8 mouse cellular contexts compared by ENCODE assay signal in the genomic region with DNA sequence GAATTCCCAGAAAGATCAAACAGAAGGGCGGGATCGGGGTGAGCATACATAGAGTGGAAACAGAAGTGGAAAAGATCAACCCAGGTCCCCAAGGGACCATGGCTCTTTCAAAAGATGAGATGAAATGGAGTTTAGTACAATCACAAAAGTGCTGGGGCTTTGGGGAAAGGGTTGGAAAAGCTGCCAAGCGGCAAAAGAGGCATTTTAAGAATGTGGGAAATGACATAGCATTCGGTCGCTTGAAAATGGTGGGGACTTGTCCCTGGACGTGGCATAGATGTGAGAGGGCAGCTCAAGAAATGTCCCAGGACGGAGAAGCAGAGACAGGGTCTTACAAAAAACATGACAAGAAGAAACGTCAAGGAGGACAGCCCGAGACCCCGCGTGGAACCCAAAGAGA. TPM values are rescaled to one million over a fixed set of nuclear protein-coding genes. Genes with fewer than 3 reads are reported as not detected.
DNase-seq lines count a peak whose midpoint lies in the region; ATAC-seq and TF ChIP-seq lines count a peak whose summit lies in the region.

No protein-coding gene starts in this region.

- H3K4me1 ChIP-seq in lung, embryonic 14.5 days (ENCODE audit: insufficient read depth) = no peaks in the 10 kb centered on the region
- peaks cover 28% of the 10 kb centered on the region for H3K4me1 ChIP-seq in embryonic facial prominence, embryonic 13.5 days
- H3K4me1 ChIP-seq in neural tube, embryonic 15.5 days = peaks cover 38% of the 10 kb centered on the region

- ATAC-seq in lung, embryonic 14.5 days (ENCODE audit: insufficient read depth) = no peak
- ATAC-seq in embryonic facial prominence, embryonic 13.5 days (ENCODE audit: insufficient number of reproducible peaks, insufficient read depth, low FRiP score, low TSS enrichment, low read depth) = no peak
- no peak for ATAC-seq in neural tube, embryonic 15.5 days (ENCODE audit: low FRiP score)

- H3K27me3 ChIP-seq in lung, embryonic 14.5 days (ENCODE audit: insufficient read depth, low read length) = no peaks in the 10 kb centered on the region
- H3K27me3 ChIP-seq in embryonic facial prominence, embryonic 13.5 days = no peaks in the 10 kb centered on the region
- H3K27me3 ChIP-seq in neural tube, embryonic 15.5 days (replicated peaks) = no peaks in the 10 kb centered on the region

- H3K36me3 ChIP-seq in lung, embryonic 14.5 days (ENCODE audit: insufficient read depth) = peaks cover 51% of the 10 kb centered on the region
- peaks cover 66% of the 10 kb centered on the region for H3K36me3 ChIP-seq in embryonic facial prominence, embryonic 13.5 days
- peaks cover 61% of the 10 kb centered on the region for H3K36me3 ChIP-seq in neural tube, embryonic 15.5 days

- DNase-seq in lung, embryonic 14.5 days = peak; percentile 54
- no peak for DNase-seq in lung, adult 18-20 months
- DNase-seq in kidney, postnatal 14 days = peak; percentile 32
- DNase-seq in layer of hippocampus, adult 9-11 months = no peak
- no peak for DNase-seq in left cerebral cortex, postnatal 10 days (ENCODE audit: extremely low spot score in 1 of 2, low spot score in 2 of 2)
- DNase-seq in gastrocnemius, postnatal 10 days = no peak

- peak overlapping the region; percentile 65 for H3K9ac ChIP-seq in lung, embryonic 14.5 days
- H3K9ac ChIP-seq in embryonic facial prominence, embryonic 13.5 days = peak overlapping the region; percentile 78
- peak overlapping the region; percentile 73 for H3K9ac ChIP-seq in neural tube, embryonic 15.5 days (replicated peaks)

- WGBS in lung, embryonic 14.5 days = 4% methylated on average over 11 of the region's 11 CpGs
- 4% methylated on average over 11 of the region's 11 CpGs for WGBS in embryonic facial prominence, embryonic 13.5 days
- WGBS in neural tube, embryonic 15.5 days = 8% methylated on average over 11 of the region's 11 CpGs

- peak overlapping the region; percentile 86 for H3K4me2 ChIP-seq in lung, embryonic 14.5 days
- peak overlapping the region; percentile 81 for H3K4me2 ChIP-seq in embryonic facial prominence, embryonic 13.5 days
- H3K4me2 ChIP-seq in neural tube, embryonic 15.5 days = peak overlapping the region; percentile 73

- H3K4me3 ChIP-seq in lung, embryonic 14.5 days (ENCODE audit: low read depth, low read length) = peak overlapping the region; percentile 70
- peak overlapping the region; percentile 68 for H3K4me3 ChIP-seq in embryonic facial prominence, embryonic 13.5 days
- peak overlapping the region; percentile 64 for H3K4me3 ChIP-seq in neural tube, embryonic 15.5 days (replicated peaks)

- peak overlapping the region; percentile 99 for H3K27ac ChIP-seq in lung, embryonic 14.5 days (ENCODE audit: low read depth)
- peak overlapping the region; percentile 99 for H3K27ac ChIP-seq in embryonic facial prominence, embryonic 13.5 days
- H3K27ac ChIP-seq in neural tube, embryonic 15.5 days (replicated peaks) = peak overlapping the region; percentile 98

- TF ChIP-seq CTCF in lung, embryonic 14.5 days (IDR thresholded peaks at IDR 0.05; ENCODE audit: low read depth) = no peak

- intact Hi-C loops in left cerebral cortex, postnatal 10 days (cut with DNase I) = no loop called here

- H3K9me3 ChIP-seq in lung, embryonic 14.5 days (ENCODE audit: low read depth, low read length) = no peaks in the 10 kb centered on the region
- no peaks in the 10 kb centered on the region for H3K9me3 ChIP-seq in embryonic facial prominence, embryonic 13.5 days
- H3K9me3 ChIP-seq in neural tube, embryonic 15.5 days (replicated peaks) = no peaks in the 10 kb centered on the region

RNA-seq across cellular contexts. Expression of a gene that starts 0.5 kb away (rescaled TPM):
- 151 and 155 TPM in 2 replicates for polyA plus RNA-seq in lung, embryonic 14.5 days (2014; fragmentation: Nextera tagmentation; extraction: Ambion mirVana)
- 176 and 194 TPM in 2 replicates for polyA plus RNA-seq in embryonic facial prominence, embryonic 13.5 days (2015; fragmentation: Nextera tagmentation; extraction: Ambion mirVana)
- 103 and 113 TPM in 2 replicates for polyA plus RNA-seq in neural tube, embryonic 15.5 days (2015; fragmentation: Nextera tagmentation; extraction: Ambion mirVana)
- total RNA-seq in left cerebral cortex, postnatal 10 days (2021) = 10 to 100 TPM; 42.5 to 49.6 TPM
- total RNA-seq in gastrocnemius, postnatal 10 days (2021) = 10 to 100 TPM; 45.2 to 48.1 TPM

RNA-seq across cellular contexts. Expression of a gene that starts 0.9 kb away (rescaled TPM):
- polyA plus RNA-seq in lung, embryonic 14.5 days (2014; fragmentation: Nextera tagmentation; extraction: Ambion mirVana) = 151 and 153 TPM in 2 replicates
- 239 and 251 TPM in 2 replicates for polyA plus RNA-seq in embryonic facial prominence, embryonic 13.5 days (2015; fragmentation: Nextera tagmentation; extraction: Ambion mirVana)
- 392 and 417 TPM in 2 replicates for polyA plus RNA-seq in neural tube, embryonic 15.5 days (2015; fragmentation: Nextera tagmentation; extraction: Ambion mirVana)
- 100 to 1,000 TPM; 280 to 318 TPM for total RNA-seq in left cerebral cortex, postnatal 10 days (2021)
- total RNA-seq in gastrocnemius, postnatal 10 days (2021) = 100 to 1,000 TPM; 150 to 152 TPM

RNA-seq across cellular contexts. Expression of a gene that starts 12.6 kb away (rescaled TPM):
- polyA plus RNA-seq in lung, embryonic 14.5 days (2014; fragmentation: Nextera tagmentation; extraction: Ambion mirVana) = 3.1 and 4.2 TPM in 2 replicates
- polyA plus RNA-seq in embryonic facial prominence, embryonic 13.5 days (2015; fragmentation: Nextera tagmentation; extraction: Ambion mirVana) = 9.5 and 10.9 TPM in 2 replicates
- 16.9 and 17.1 TPM in 2 replicates for polyA plus RNA-seq in neural tube, embryonic 15.5 days (2015; fragmentation: Nextera tagmentation; extraction: Ambion mirVana)
- total RNA-seq in left cerebral cortex, postnatal 10 days (2021) = 10 to 100 TPM; 41.4 to 43.5 TPM
- 10 to 100 TPM; 45.8 to 45.9 TPM for total RNA-seq in gastrocnemius, postnatal 10 days (2021)

RNA-seq across cellular contexts. Expression of a gene that starts 16.2 kb away (rescaled TPM):
- 2.2 and 2.3 TPM in 2 replicates for polyA plus RNA-seq in lung, embryonic 14.5 days (2014; fragmentation: Nextera tagmentation; extraction: Ambion mirVana)
- 2.3 and 3.4 TPM in 2 replicates for polyA plus RNA-seq in embryonic facial prominence, embryonic 13.5 days (2015; fragmentation: Nextera tagmentation; extraction: Ambion mirVana)
- polyA plus RNA-seq in neural tube, embryonic 15.5 days (2015; fragmentation: Nextera tagmentation; extraction: Ambion mirVana) = 6.8 TPM in 2 replicates
- 10 to 100 TPM; 14.0 to 20.6 TPM for total RNA-seq in left cerebral cortex, postnatal 10 days (2021)
- total RNA-seq in gastrocnemius, postnatal 10 days (2021) = not detected

RNA-seq across cellular contexts. Expression of a gene that starts 25.3 kb away (rescaled TPM):
- polyA plus RNA-seq in lung, embryonic 14.5 days (2014; fragmentation: Nextera tagmentation; extraction: Ambion mirVana) = 0.17 and 0.38 TPM in 2 replicates
- polyA plus RNA-seq in embryonic facial prominence, embryonic 13.5 days (2015; fragmentation: Nextera tagmentation; extraction: Ambion mirVana) = 1.2 and 1.3 TPM in 2 replicates
- 11.8 and 13.8 TPM in 2 replicates for polyA plus RNA-seq in neural tube, embryonic 15.5 days (2015; fragmentation: Nextera tagmentation; extraction: Ambion mirVana)
- 10 to 100 TPM; 36.6 to 38.1 TPM for total RNA-seq in left cerebral cortex, postnatal 10 days (2021)
- total RNA-seq in gastrocnemius, postnatal 10 days (2021) = not detected

Comparison
In these comparisons a context has a peak if more than half of its experiments do, and no peak if none do; other contexts are left out.
1. DNase-seq: peak in lung, embryonic 14.5 days (single experiment) and kidney, postnatal 14 days (single experiment); none in lung, adult 18-20 months (0 of 2), layer of hippocampus, adult 9-11 months (single experiment), left cerebral cortex, postnatal 10 days (0 of 2) and gastrocnemius, postnatal 10 days (single experiment).
2. Peak in every context shown above with its lines, with median percentiles within 50 percentile points of each other: H3K27ac ChIP-seq, H3K4me2 ChIP-seq, H3K4me3 ChIP-seq and H3K9ac ChIP-seq.